Mouse (Mus musculus) intestine, embryonic 14.5 days (tissue): ENCODE data around the gene Olfr1196. TPM values are rescaled to one million over a fixed set of nuclear protein-coding genes. Genes with fewer than 3 reads are reported as not detected.
"Not testable (repeated sequence)": the region's sequence is repeated elsewhere in the genome, so short reads cannot be mapped to it uniquely, and the experiment has no call there.

Experiments used
- ATAC-seq: fragments of 200-750 bp; cut with Nextera tagmentation; replicated peaks from 2 replicates; pipeline ENCODE4 v1.8.0; 2017; ENCODE audit warnings: low read depth, moderate number of reproducible peaks, moderate TSS enrichment, moderate library complexity; ENCODE audit not compliant: low FRiP score, low TSS enrichment
- DNase-seq: peaks from one replicate; pipeline ENCODE4 v3.0.0-alpha.2; 2018; ENCODE audit warnings: low spot score
- H3K27ac ChIP-seq: fragments of 300-500 bp; sonication (generic); 2 replicates; pipeline ENCODE4 v1.5.1; 2014; ENCODE audit warnings: low read depth, mild to moderate bottlenecking, control low read depth
- H3K27me3 ChIP-seq: fragments of 300-500 bp; sonication (generic); replicated peaks from 2 replicates; pipeline ENCODE4 v1.6.1; 2014; ENCODE audit warnings: low read length, control low read depth; ENCODE audit not compliant: control insufficient read depth, insufficient read depth
- H3K36me3 ChIP-seq: fragments of 300-500 bp; sonication (generic); 2 replicates; pipeline ENCODE4 v1.6.1; 2014; ENCODE audit warnings: low read length, control low read depth; ENCODE audit not compliant: control insufficient read depth, insufficient read depth
- H3K4me1 ChIP-seq: fragments of 300-500 bp; sonication (generic); replicated peaks from 2 replicates; pipeline ENCODE4 v1.6.1; 2014; ENCODE audit warnings: low read length, control low read depth, mixed read lengths; ENCODE audit not compliant: control insufficient read depth, insufficient read depth
- H3K4me2 ChIP-seq: fragments of 300-500 bp; sonication (generic); 2 replicates; pipeline ENCODE4 v1.6.1; 2014; ENCODE audit warnings: low read length
- H3K4me3 ChIP-seq: fragments of 300-500 bp; sonication (generic); 2 replicates; pipeline ENCODE4 v1.5.1; 2014; ENCODE audit warnings: low read depth, low read length, control low read depth, mixed read lengths
- H3K9ac ChIP-seq: fragments of 300-500 bp; sonication (generic); 2 replicates; pipeline ENCODE4 v1.6.1; 2014; ENCODE audit warnings: mild to moderate bottlenecking, low read length
- H3K9me3 ChIP-seq: fragments of 300-500 bp; sonication (generic); 2 replicates; pipeline ENCODE4 v1.6.1; 2016; ENCODE audit warnings: low read length, control low read depth; ENCODE audit not compliant: control insufficient read depth
- WGBS: fragments of 180-500 bp; shearing (Covaris S2); extraction: QIAGEN DNeasy Blood & Tissue Kit; methylation state at CpG from one replicate; pipeline ENCODE4 v1.1.7; 2014; 5-methylcytosine and 5-hydroxymethylcytosine counted together
- polyA plus RNA-seq: library from polyadenylated mRNA; unstranded; fragments of >200 nt; fragmentation: Nextera tagmentation; extraction: Ambion mirVana; gene quantifications from 2 replicates; pipeline ENCODE4 v1.2.1, GENCODE M21; 2014

Gene Olfr1196
- polyA plus RNA-seq = not detected in 2 replicates

DNA sequence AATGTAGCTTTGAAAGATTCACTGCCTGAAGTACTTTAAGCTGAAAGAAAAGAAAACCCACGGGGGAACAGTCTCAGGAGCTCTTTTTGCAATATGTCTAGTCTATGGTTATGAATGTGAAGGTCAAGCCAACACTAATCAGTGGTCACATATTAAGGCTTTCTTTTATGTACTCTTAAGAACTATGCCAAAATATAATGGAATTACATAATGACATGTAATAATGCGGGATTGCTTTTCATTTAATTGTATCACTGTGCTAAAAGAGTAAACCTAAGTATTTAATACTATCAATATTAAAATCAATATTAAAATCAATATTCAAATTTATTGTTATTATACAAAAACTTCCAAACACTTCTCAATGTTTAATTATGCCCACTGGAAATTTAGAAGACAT, at the start of gene Olfr1196:
Gene Olfr1196, minus strand, starts transcription at position 101 of the 400 bp plus-strand sequence.
- Histone ChIP-seq H3K36me3 (no peaks in the 10 kb centered on the region), H3K27me3 (no peaks in the 10 kb centered on the region), H3K4me1 (no peaks in the 10 kb centered on the region), H3K9me3 (no peaks in the 10 kb centered on the region), H3K9ac (no peak within 1 kb of the TSS), H3K4me2 (no peak within 1 kb of the TSS), H3K27ac (no peak within 1 kb of the TSS), H3K4me3 (no peak within 1 kb of the TSS)
- 85% methylated on average over 2 of the region's 2 CpGs for WGBS
- ATAC-seq (no peak), DNase-seq (no peak)

GRCm38 (mm10) chr2:88751270-88751669, 46.9 kb upstream of the Olfr1196 start, which contains the start of gene Olfr1198:
Olfr1198 (minus strand) TSS chr2:88751370.
- no peak for ATAC-seq
- no peak for DNase-seq
- 86% methylated on average over 2 of the region's 2 CpGs for WGBS
- Histone ChIP-seq H3K36me3 (no peaks in the 10 kb centered on the region), H3K4me3 (no peak within 1 kb of the TSS), H3K9me3 (no peaks in the 10 kb centered on the region), H3K9ac (no peak within 1 kb of the TSS), H3K4me1 (no peaks in the 10 kb centered on the region), H3K4me2 (no peak within 1 kb of the TSS), H3K27ac (no peak within 1 kb of the TSS), H3K27me3 (no peaks in the 10 kb centered on the region)

DNA sequence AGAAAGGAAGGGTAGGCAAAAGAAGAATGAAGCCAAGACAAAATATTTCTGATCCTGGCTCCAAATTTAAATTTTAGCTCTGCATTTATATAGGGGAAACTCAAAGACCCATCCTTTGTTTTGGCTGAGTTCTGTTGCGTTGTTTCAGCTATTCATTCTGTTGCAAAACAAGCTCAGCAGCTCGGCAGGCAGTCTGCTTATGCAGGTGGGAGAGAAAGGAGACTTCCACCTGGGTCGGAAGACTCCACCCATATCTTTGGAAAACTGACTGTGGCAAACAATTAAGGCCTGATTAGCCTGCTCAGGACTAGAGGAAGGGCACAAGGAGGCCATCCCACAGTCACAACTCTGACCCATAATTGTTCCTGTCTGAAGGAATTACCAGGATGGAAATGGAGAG, 39.0 kb upstream of the Olfr1196 start:
- no peaks in the 10 kb centered on the region for H3K9me3 ChIP-seq

GRCm38 (mm10) chr2:88732266-88732665, 27.9 kb upstream of the Olfr1196 start, which contains the start of gene Olfr1197:
Olfr1197 (minus strand) TSS chr2:88732366.
- H3K9me3 ChIP-seq = no peaks in the 10 kb centered on the region
- ATAC-seq (no peak), DNase-seq (no peak)
- no peak within 1 kb of the TSS for H3K9ac ChIP-seq
- no peak within 1 kb of the TSS for H3K4me3 ChIP-seq
- H3K27me3 ChIP-seq = no peaks in the 10 kb centered on the region
- H3K4me2 ChIP-seq = no peak within 1 kb of the TSS
- H3K4me1 ChIP-seq = no peaks in the 10 kb centered on the region
- no peak within 1 kb of the TSS for H3K27ac ChIP-seq
- no peaks in the 10 kb centered on the region for H3K36me3 ChIP-seq
- 87% methylated on average over 1 of the region's 1 CpGs for WGBS

More for the DNA sequence above, 39.0 kb upstream of the Olfr1196 start:
- Histone ChIP-seq H3K4me2 (no peak overlapping the region), H3K4me1 (no peaks in the 10 kb centered on the region), H3K36me3 (no peaks in the 10 kb centered on the region), H3K4me3 (no peak overlapping the region), H3K9ac (no peak overlapping the region), H3K27ac (no peak overlapping the region), H3K27me3 (no peaks in the 10 kb centered on the region)
- 83% methylated on average over 3 of the region's 3 CpGs for WGBS
- ATAC-seq = no peak
- no peak for DNase-seq

DNA sequence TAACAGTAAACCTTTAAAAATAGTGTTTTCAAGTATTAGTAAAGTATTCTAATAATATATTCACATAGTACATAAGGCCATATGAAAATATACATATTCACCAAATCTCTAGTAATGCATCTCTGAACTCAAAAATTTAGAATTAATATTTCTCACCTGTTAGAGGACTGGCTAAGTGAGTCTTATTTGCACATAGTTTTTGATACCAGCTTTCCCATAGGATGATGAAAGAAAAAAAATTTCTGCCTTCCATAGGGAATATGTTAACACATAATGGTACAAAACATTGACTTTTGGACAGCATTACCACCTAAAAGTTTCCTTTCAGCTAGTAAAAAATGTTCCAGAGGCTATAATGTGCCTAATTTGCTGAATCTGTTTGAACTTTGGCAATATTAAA, 15.3 kb downstream of the Olfr1196 start, which contains the start of gene Olfr1195:
Gene Olfr1195, minus strand, starts transcription at position 101 of the 400 bp plus-strand sequence.
- no peaks in the 10 kb centered on the region for H3K27me3 ChIP-seq

GRCm38 (mm10) chr2:88675328-88675727, 29.1 kb downstream of the Olfr1196 start, which contains the start of gene Olfr1193:
Olfr1193 (plus strand) TSS chr2:88675628.
- not testable (repeated sequence) for H3K27me3 ChIP-seq, H3K9me3 ChIP-seq, H3K36me3 ChIP-seq, DNase-seq, H3K4me2 ChIP-seq, H3K9ac ChIP-seq, H3K4me3 ChIP-seq, ATAC-seq, H3K27ac ChIP-seq, H3K4me1 ChIP-seq

More for the DNA sequence above, 15.3 kb downstream of the Olfr1196 start, which contains the start of gene Olfr1195:
- no peak within 1 kb of the TSS for H3K4me3 ChIP-seq
- no peaks in the 10 kb centered on the region for H3K4me1 ChIP-seq
- H3K27ac ChIP-seq = no peak within 1 kb of the TSS
- H3K9me3 ChIP-seq = no peaks in the 10 kb centered on the region
- DNase-seq (no peak), ATAC-seq (no peak)
- no peak within 1 kb of the TSS for H3K9ac ChIP-seq
- no peak within 1 kb of the TSS for H3K4me2 ChIP-seq
- H3K36me3 ChIP-seq = no peaks in the 10 kb centered on the region

GRCm38 (mm10) chr2:88648209-88648608, 56.2 kb downstream of the Olfr1196 start, which contains the start of gene Olfr1192-ps1:
Olfr1192-ps1 (plus strand) TSS chr2:88648509.
- DNase-seq = no peak

More at GRCm38 (mm10) chr2:88648209-88648608, 56.2 kb downstream of the Olfr1196 start, which contains the start of gene Olfr1192-ps1:
- Histone ChIP-seq H3K9me3 (no peaks in the 10 kb centered on the region), H3K4me1 (no peaks in the 10 kb centered on the region), H3K36me3 (no peaks in the 10 kb centered on the region), H3K9ac (no peak within 1 kb of the TSS), H3K4me2 (no peak within 1 kb of the TSS), H3K27ac (no peak within 1 kb of the TSS), H3K4me3 (no peak within 1 kb of the TSS), H3K27me3 (no peaks in the 10 kb centered on the region)
- WGBS = 41% methylated on average over 1 of the region's 1 CpGs
- ATAC-seq = no peak

Other genes with a start within 250 kb of the Olfr1196 start
- gene Olfr1183, start 249.7 kb downstream of the Olfr1196 start, polyA plus RNA-seq = not detected in 2 replicates
- gene Olfr1184, start 221.0 kb downstream of the Olfr1196 start, polyA plus RNA-seq = not detected in 2 replicates
- gene Olfr1185-ps1, start 211.3 kb downstream of the Olfr1196 start, polyA plus RNA-seq = not detected in 2 replicates
- not detected in 2 replicates for gene Olfr1186, start 186.0 kb downstream of the Olfr1196 start, polyA plus RNA-seq
- gene Olfr1188, start 147.7 kb downstream of the Olfr1196 start, polyA plus RNA-seq = not detected in 2 replicates
- gene Olfr1189, start 118.1 kb downstream of the Olfr1196 start, polyA plus RNA-seq = not detected in 2 replicates
- gene Olfr1191-ps1, start 64.1 kb downstream of the Olfr1196 start, polyA plus RNA-seq = not detected in 2 replicates
- not detected in 2 replicates for gene Olfr1192-ps1, start 56.1 kb downstream of the Olfr1196 start, polyA plus RNA-seq
- not detected in 2 replicates for gene Olfr1193, start 29.0 kb downstream of the Olfr1196 start, polyA plus RNA-seq
- gene Olfr1195, start 15.4 kb downstream of the Olfr1196 start, polyA plus RNA-seq = not detected in 2 replicates
- gene Olfr1197, start 27.8 kb upstream of the Olfr1196 start, polyA plus RNA-seq = not detected in 2 replicates
- gene Olfr1198, start 46.8 kb upstream of the Olfr1196 start, polyA plus RNA-seq = not detected in 2 replicates
- gene Olfr1199, start 55.9 kb upstream of the Olfr1196 start, polyA plus RNA-seq = not detected in 2 replicates
- not detected in 2 replicates for gene Olfr1200, start 65.9 kb upstream of the Olfr1196 start, polyA plus RNA-seq
- not detected in 2 replicates for gene Olfr1201, start 88.4 kb upstream of the Olfr1196 start, polyA plus RNA-seq
- not detected in 2 replicates for gene Olfr1202, start 109.9 kb upstream of the Olfr1196 start, polyA plus RNA-seq
- gene Olfr1205, start 125.1 kb upstream of the Olfr1196 start, polyA plus RNA-seq = not detected in 2 replicates
- gene Olfr1204, start 144.7 kb upstream of the Olfr1196 start, polyA plus RNA-seq = not detected in 2 replicates
- not detected in 2 replicates for gene Olfr1206, start 158.6 kb upstream of the Olfr1196 start, polyA plus RNA-seq
- gene Olfr1208, start 197.7 kb upstream of the Olfr1196 start, polyA plus RNA-seq = not detected in 2 replicates
- gene Olfr1209, start 210.6 kb upstream of the Olfr1196 start, polyA plus RNA-seq = not detected in 2 replicates
- not detected in 2 replicates for gene Olfr1211, start 233.5 kb upstream of the Olfr1196 start, polyA plus RNA-seq
- not detected in 2 replicates for gene Olfr1212, start 249.4 kb upstream of the Olfr1196 start, polyA plus RNA-seq